Mouse (Mus musculus) retina, embryonic 14.5 days (tissue): ENCODE data around the gene Rmdn2.

ENCODE experiments used
- DNase-seq: peaks from one replicate; pipeline ENCODE4 v3.0.0-alpha.2; 2015; ENCODE audit warnings: low spot score

Rmdn2 gene

GRCm38 (mm10) chr17:79705671-79706455 lies 94.2 kb downstream of the Rmdn2 start:
- DNase-seq, result no peak

GRCm38 (mm10) chr17:79708168-79708567 lies 96.5 kb downstream of the Rmdn2 start:
- DNase-seq, result peak; percentile 27

- DNase-seq, result no peak
Observed at GRCm38 (mm10) chr17:79709718-79710117, 98.1 kb downstream of the Rmdn2 start.

- peak; percentile 60 for DNase-seq
Observed at GRCm38 (mm10) chr17:79710246-79710842, 98.7 kb downstream of the Rmdn2 start.

GRCm38 (mm10) chr17:79711944-79712343 lies 100.3 kb downstream of the Rmdn2 start:
- DNase-seq, result no peak

- peak; percentile 53 for DNase-seq
Observed at GRCm38 (mm10) chr17:79712536-79712935, 100.9 kb downstream of the Rmdn2 start.

GRCm38 (mm10) chr17:79713276-79713642 lies 101.6 kb downstream of the Rmdn2 start:
- DNase-seq, result no peak

GRCm38 (mm10) chr17:79713643-79714367 lies 102.1 kb downstream of the Rmdn2 start:
- peak; percentile 62 for DNase-seq

- DNase-seq, result peak; percentile 38
Observed at GRCm38 (mm10) chr17:79714368-79714895, 102.8 kb downstream of the Rmdn2 start.

- peak; percentile 59 for DNase-seq
Observed at GRCm38 (mm10) chr17:79714931-79715637, 103.4 kb downstream of the Rmdn2 start, which contains the start of gene Cyp1b1. Gene Cyp1b1, minus strand, starts transcription at chr17:79715061.

GRCm38 (mm10) chr17:79715649-79716143 lies 104.0 kb downstream of the Rmdn2 start:
- DNase-seq, result peak; percentile 96

- DNase-seq, result no peak
Observed at GRCm38 (mm10) chr17:79720681-79721080, 109.0 kb downstream of the Rmdn2 start.

- DNase-seq, result no peak
Observed at GRCm38 (mm10) chr17:79726613-79727012, 115.0 kb downstream of the Rmdn2 start.

GRCm38 (mm10) chr17:79728053-79728584 lies 116.5 kb downstream of the Rmdn2 start:
- no peak for DNase-seq

GRCm38 (mm10) chr17:79728585-79729503 lies 117.2 kb downstream of the Rmdn2 start:
- DNase-seq, result no peak

GRCm38 (mm10) chr17:79730988-79731387 lies 119.3 kb downstream of the Rmdn2 start:
- no peak for DNase-seq

- no peak for DNase-seq
Observed at GRCm38 (mm10) chr17:79733039-79733438, 121.4 kb downstream of the Rmdn2 start.

GRCm38 (mm10) chr17:79737598-79737997 lies 125.9 kb downstream of the Rmdn2 start:
- no peak for DNase-seq

- no peak for DNase-seq
Observed at GRCm38 (mm10) chr17:79738847-79739498, 127.3 kb downstream of the Rmdn2 start.

- DNase-seq, result no peak
Observed at GRCm38 (mm10) chr17:79742635-79743034, 131.0 kb downstream of the Rmdn2 start.
